Mouse (Mus musculus): ENCODE data around the gene Morc3. TPM values are rescaled to one million over a fixed set of nuclear protein-coding genes. Genes with fewer than 3 reads are reported as not detected.
A peak's percentile ranks its signal among the peaks of the same experiment; 100 is the strongest.

Gene Morc3
- total RNA-seq, 1 experiment from 2014 or later: 241 TPM

DNA sequence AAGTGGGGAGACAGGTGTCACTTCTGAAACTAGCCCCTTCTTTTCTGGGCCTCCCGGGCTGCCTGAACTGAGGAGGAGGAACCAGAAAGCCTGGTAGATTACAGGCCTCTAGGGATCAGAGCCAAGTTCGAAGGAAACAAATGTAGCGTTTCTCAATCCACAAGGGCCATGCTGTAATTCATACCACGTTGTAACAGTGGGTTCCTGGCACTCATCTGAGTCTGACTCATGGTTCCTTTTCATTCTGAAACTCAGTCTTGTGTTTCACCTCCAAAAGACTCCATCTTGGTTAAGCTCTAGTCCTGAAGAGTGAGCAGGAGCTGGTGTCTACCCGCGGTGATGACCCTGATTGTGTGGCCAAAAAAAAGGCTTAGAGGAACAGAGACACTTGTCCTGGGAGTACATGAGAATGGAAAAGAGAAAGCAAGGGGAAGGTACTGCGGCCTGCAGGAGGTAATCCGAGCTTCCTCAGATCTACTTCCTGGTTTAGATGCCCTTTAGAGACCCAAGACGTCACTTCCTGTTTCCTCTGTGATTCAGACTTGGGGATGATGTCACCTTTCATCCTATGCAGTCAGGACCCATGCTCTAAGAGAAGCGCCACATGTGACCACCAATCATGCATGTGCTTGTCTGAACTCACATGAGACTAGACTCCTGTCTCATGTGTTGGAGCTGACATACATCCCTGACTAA is 82.1 kb downstream of the Morc3 start:
- ATAC-seq (replicated peaks; ENCODE audit: insufficient number of reproducible peaks, low FRiP score, low TSS enrichment, poor library complexity, severe bottlenecking): peak; percentile 83

DNA sequence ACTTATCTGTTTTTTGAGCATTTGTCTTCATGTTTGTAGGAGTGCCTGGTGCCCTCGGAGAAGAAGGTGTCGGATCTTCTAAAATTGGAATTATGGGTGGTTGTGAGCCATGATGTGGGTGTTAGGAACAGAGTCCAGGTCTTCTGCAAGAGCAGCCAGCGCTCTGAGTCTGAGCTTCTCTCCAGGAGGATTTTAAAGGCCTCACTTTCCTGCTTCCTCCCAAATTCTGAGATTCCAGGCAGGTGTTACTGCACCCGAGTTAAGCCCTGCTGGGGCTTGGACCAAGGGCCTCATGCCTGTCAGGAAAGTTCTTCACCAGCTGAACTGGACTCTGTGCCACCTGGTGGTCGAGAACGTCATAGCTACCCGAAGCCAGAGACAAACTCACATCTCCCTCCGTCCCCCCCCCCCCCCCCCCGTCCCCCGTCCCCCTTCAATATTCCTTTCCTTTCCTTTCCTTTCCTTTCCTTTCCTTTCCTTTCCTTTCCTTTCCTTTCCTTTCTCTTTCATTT is 83.5 kb downstream of the Morc3 start:
- ATAC-seq (replicated peaks; ENCODE audit: insufficient number of reproducible peaks, low FRiP score, low TSS enrichment, poor library complexity, severe bottlenecking): no peak

DNA sequence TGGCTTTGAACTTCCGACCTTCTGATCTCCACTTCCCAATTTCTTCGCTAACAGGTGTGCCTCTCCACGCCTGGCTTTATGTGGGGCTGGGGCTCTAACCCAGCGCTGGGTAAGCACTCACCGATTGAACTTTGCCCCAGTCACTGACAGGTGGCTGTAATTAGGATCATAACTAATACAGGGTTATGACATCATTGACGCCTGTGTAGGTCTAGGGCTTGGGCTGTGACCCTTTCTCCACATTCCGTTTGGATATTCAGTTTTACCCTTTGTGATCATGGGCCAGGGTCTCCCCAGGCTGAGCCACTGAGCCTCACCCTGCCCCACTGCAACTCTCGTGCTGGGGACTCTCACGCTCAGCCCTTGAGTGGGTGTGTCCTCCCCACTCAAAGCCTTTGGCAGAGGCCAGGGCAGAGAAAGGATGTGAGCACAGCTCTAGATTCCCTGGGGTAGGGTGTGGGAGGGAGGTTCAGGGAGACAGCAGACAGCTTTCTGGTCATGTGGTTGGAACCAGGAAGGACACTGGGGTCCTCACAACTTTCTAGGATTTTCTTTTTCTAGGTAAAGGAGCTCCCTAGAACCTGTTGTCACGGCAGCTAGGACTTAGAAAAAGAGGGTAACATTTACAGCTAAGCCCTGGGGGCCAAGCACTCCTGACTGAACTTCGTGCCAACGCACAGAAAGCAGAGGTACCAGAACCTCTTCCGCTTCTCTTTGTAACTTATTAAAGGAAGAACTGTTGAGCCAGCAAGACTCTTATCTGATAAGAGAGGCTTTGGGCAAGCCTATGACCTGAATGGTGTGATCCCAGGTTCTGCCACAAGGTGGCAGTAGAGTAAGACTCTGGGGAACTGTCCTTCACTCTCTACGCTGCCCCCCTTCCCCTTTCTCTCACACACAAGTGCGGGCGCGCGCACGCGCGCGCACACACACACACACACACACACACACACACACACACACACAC is 86.1 kb downstream of the Morc3 start:
- peak; percentile 62 for ATAC-seq (replicated peaks; ENCODE audit: insufficient number of reproducible peaks, low FRiP score, low TSS enrichment, poor library complexity, severe bottlenecking)

DNA sequence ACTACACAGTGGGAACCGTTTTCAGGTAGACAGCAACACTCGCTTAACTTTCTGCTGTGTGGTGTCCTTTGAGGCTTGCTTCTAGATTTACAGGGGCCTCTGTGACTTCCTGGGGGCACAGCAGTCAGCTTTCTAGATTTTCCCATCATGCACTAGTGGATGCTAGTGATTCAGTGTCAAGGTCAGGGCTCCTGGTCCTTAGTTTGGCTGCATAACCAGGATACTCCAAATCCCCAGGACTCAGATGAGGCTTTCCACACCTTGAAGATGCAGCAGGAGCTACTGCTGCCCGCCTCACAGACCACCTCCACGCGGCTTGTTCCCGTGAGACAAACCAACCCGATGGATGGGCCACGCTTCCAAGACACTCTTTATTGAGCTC is 86.7 kb downstream of the Morc3 start:
- ATAC-seq (replicated peaks; ENCODE audit: insufficient number of reproducible peaks, low FRiP score, low TSS enrichment, poor library complexity, severe bottlenecking): no peak

DNA sequence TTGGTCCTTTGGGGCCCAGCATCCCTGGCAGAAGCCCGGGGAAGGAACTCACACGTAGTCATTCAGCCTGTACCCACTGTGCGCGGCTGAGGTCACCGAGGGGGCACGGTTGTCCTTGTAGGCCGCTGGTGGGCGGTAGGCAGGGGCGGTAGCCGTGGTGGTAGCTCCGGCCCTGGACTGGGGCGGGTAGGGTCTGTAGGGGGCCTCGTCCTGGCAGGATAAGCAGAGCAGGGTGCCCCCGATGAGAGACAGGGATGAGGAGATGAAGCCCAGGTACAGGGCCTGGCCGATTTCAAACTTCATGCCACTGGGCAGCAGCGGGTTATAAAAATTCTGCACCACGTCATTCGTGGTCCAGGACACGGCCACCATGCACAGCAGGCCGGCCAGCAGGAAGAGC is 87.3 kb downstream of the Morc3 start:
- no peak for ATAC-seq (replicated peaks; ENCODE audit: insufficient number of reproducible peaks, low FRiP score, low TSS enrichment, poor library complexity, severe bottlenecking)

DNA sequence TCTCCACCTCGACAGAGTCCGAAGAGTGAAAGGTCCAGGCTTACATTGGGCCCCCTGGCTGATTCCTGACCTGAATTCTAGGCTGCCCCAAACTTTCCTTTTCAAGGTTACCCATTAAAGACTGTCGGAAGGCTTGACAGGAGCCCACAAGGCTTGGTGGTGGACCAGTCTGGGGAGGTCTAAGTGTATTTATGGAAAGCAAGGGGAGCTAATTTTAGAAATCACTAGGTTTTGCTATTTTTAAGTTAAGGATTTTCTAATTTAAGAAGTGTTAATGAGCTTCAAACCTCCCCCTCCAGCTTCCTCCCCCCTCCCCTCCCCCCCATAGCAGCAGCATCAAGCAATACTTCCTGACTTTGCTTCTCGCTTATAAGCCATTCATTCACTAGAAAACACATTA is 88.8 kb downstream of the Morc3 start:
- ATAC-seq (replicated peaks; ENCODE audit: insufficient number of reproducible peaks, low FRiP score, low TSS enrichment, poor library complexity, severe bottlenecking): no peak

DNA sequence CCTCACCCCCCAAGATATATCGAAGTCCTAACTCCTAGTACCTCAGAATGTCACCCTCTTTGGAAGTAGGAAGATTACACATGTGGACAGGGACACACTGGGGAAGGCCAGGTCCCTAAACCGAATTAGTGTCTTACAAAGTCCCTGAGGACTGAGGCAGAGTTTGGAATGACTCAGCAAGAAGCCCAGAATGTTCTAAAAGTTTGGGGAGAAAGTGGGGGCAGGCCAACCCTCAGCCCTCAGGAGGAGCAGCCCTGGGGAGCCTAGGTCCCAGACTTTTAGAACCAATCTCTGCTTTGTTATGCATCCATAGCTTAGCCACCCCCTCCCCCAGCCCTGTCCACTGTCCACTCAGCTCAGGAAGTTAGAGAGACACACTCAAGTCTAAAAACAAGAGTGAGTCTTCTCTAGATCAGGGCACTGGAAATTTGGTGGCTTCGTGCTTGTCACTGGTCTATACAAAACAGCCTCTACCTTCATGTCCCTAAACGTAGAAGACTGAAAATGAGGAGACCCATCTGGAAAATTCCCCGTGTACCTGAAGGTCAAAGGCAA is 91.0 kb downstream of the Morc3 start:
- no peak for ATAC-seq (replicated peaks; ENCODE audit: insufficient number of reproducible peaks, low FRiP score, low TSS enrichment, poor library complexity, severe bottlenecking)

DNA sequence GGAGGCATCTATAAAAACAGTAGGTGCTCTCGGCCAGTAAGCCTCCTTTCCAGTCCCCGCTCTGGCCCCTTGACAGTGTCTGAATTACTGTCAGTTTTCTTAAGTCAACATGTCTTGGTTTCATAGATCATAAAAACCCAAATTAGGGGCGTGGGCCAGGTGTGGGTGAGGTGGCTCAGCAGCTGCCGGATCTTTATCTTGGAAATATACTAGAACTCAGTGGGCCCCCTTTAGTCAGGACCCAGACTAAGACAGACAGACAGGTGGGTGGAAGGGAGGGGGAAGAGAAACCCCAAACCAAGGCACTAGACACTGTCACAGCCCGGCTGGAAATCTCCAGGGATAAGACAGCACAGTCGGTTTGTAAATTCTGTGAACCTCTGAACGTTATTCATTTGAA is 91.9 kb downstream of the Morc3 start:
- ATAC-seq (replicated peaks; ENCODE audit: insufficient number of reproducible peaks, low FRiP score, low TSS enrichment, poor library complexity, severe bottlenecking): no peak

Other genes with a start within 250 kb of the Morc3 start
- gene Setd4, start 228.1 kb upstream of the Morc3 start, total RNA-seq (2017): 10.7 to 13.7 TPM (median 13.0 TPM) in 3 replicates
- 6.5 to 13.6 TPM (median 12.2 TPM) in 3 replicates for gene Cbr1, start 226.3 kb upstream of the Morc3 start, total RNA-seq (2017)
- gene Gm5678, start 204.0 kb upstream of the Morc3 start, total RNA-seq (2017): not detected in 3 replicates
- 0.53 to 1.1 TPM (median 0.87 TPM) in 3 replicates for gene Cbr3, start 148.9 kb upstream of the Morc3 start, total RNA-seq (2017)
- 15.1 to 33.2 TPM (median 15.3 TPM) in 3 replicates for gene Dop1b, start 120.2 kb upstream of the Morc3 start, total RNA-seq (2017)
- 3.7 to 6.2 TPM (median 5.7 TPM) in 3 replicates for gene Chaf1b, start 51.8 kb downstream of the Morc3 start, total RNA-seq (2017)
- not detected in 3 replicates for gene Cldn14, start 176.7 kb downstream of the Morc3 start, total RNA-seq (2017)

Measured in monocyte, adult 5-6 weeks (primary cell).